Mouse (Mus musculus): Measurements from ENCODE around the gene 1700019D03Rik.

GRCm38 (mm10) chr1:53059106-53059505, 39.1 kb upstream of the 1700019D03Rik start:
- no peak for TF ChIP-seq CTCF (IDR thresholded peaks at IDR 0.05; ENCODE audit: borderline replicate concordance, control insufficient read depth, extremely low read depth, insufficient read depth, low read length, poor library complexity)
- TF ChIP-seq POLR2A (IDR thresholded peaks at IDR 0.05; ENCODE audit: control insufficient read depth, extremely low read depth, insufficient read depth, low read length, poor library complexity): no peak

Measured in thymus, adult 2 months (tissue).